Mouse (Mus musculus): Measurements from ENCODE around the gene Snd1. TPM values are rescaled to one million over a fixed set of nuclear protein-coding genes. Genes with fewer than 3 reads are reported as not detected.
A peak's percentile ranks its signal among the peaks of the same experiment; 100 is the strongest.

Gene Snd1
- total and polyA plus RNA-seq, 3 experiments, result 97.4 to 153 (median 109) TPM

DNA sequence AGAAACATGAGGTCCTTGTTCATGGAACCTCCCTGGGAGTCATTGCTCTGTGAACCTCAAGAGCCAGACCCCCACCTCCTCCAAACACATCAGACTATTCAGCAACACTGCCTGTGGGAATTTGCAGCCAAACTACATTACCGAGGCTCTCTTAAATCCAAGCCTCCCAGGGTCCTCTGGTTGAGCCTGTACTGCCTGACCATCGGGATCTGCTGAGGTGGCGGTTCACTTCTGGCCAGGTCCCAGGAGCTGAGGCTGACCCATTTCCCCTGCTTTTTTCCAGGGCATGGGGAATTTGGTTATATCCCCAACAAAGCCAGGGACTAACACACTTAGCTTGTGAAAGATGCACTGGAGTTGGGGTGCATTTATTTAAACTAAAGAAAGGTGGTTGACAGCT is 352.6 kb downstream of the Snd1 start:
- Histone ChIP-seq H3K36me3 (replicated peaks) (peaks cover 78% of the 10 kb centered on the region), H3K4me3 (ENCODE audit: low read depth, low read length) (no peak overlapping the region), H3K27me3 (ENCODE audit: insufficient read depth, low read length) (no peaks in the 10 kb centered on the region), H3K9me3 (replicated peaks) (peaks cover 30% of the 10 kb centered on the region), H3K4me1 (ENCODE audit: insufficient read depth, low read depth, low read length) (no peaks in the 10 kb centered on the region)
- no peak for TF ChIP-seq TAL1 (conservative IDR thresholded peaks at IDR 0.05; ENCODE audit: low read depth, low read length)
- DNase-seq (ENCODE audit: low spot score), result no peak
- no peak for ATAC-seq (ENCODE audit: extremely low read depth, insufficient number of reproducible peaks, low FRiP score, poor library complexity, severe bottlenecking)

DNA sequence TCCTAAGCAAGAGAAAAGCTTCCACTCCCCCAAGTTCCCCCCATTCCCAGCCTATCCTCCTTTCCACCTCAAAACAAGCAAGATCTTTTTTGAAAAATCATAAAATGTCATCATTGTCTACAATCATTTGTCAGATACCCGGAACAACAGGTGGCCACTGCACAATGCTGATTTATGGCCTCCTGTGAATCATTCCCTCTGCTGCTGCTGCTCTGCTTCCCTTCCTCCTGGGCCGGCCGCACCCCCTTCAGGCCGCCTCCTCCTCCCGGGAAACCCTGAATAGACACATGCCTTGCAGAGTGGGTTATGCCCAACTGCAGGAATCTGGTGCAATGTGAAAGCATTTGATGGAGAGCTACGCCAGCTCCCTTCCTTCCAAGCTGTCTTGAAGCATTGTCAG is 353.7 kb downstream of the Snd1 start:
- Histone ChIP-seq H3K9me3 (replicated peaks) (peaks cover 35% of the 10 kb centered on the region), H3K4me1 (ENCODE audit: insufficient read depth, low read depth, low read length) (no peaks in the 10 kb centered on the region), H3K4me3 (ENCODE audit: low read depth, low read length) (no peak overlapping the region), H3K27me3 (ENCODE audit: insufficient read depth, low read length) (no peaks in the 10 kb centered on the region), H3K36me3 (replicated peaks) (peaks cover 82% of the 10 kb centered on the region)
- DNase-seq (ENCODE audit: low spot score), result no peak
- no peak for TF ChIP-seq GATA2 (IDR thresholded peaks at IDR 0.05; ENCODE audit: borderline replicate concordance, low read depth, low read length)
- no peak for TF ChIP-seq POLR2AphosphoS5 (IDR thresholded peaks at IDR 0.05; ENCODE audit: insufficient replicate concordance, low read depth, low read length)
- TF ChIP-seq CTCF (IDR thresholded peaks at IDR 0.05; ENCODE audit: low read depth, low read length), result no peak
- TF ChIP-seq TAL1 (conservative IDR thresholded peaks at IDR 0.05; ENCODE audit: low read depth, low read length), result no peak
- TF ChIP-seq GATA1 (IDR thresholded peaks at IDR 0.05; ENCODE audit: borderline replicate concordance, low read length), result no peak
- ATAC-seq (ENCODE audit: extremely low read depth, insufficient number of reproducible peaks, low FRiP score, poor library complexity, severe bottlenecking), result no peak

- TF ChIP-seq POLR2AphosphoS5 (IDR thresholded peaks at IDR 0.05; ENCODE audit: insufficient replicate concordance, low read depth, low read length), result no peak
- no peak for TF ChIP-seq CTCF (IDR thresholded peaks at IDR 0.05; ENCODE audit: low read depth, low read length)
- TF ChIP-seq GATA2 (IDR thresholded peaks at IDR 0.05; ENCODE audit: borderline replicate concordance, low read depth, low read length), result no peak
- no peak for TF ChIP-seq GATA1 (IDR thresholded peaks at IDR 0.05; ENCODE audit: borderline replicate concordance, low read length)
- TF ChIP-seq TAL1 (conservative IDR thresholded peaks at IDR 0.05; ENCODE audit: low read depth, low read length), result no peak
- no peaks in the 10 kb centered on the region for H3K27me3 ChIP-seq (ENCODE audit: insufficient read depth, low read length)
Measured at GRCm38 (mm10) chr6:28830306-28830705, 355.4 kb downstream of the Snd1 start.

DNA sequence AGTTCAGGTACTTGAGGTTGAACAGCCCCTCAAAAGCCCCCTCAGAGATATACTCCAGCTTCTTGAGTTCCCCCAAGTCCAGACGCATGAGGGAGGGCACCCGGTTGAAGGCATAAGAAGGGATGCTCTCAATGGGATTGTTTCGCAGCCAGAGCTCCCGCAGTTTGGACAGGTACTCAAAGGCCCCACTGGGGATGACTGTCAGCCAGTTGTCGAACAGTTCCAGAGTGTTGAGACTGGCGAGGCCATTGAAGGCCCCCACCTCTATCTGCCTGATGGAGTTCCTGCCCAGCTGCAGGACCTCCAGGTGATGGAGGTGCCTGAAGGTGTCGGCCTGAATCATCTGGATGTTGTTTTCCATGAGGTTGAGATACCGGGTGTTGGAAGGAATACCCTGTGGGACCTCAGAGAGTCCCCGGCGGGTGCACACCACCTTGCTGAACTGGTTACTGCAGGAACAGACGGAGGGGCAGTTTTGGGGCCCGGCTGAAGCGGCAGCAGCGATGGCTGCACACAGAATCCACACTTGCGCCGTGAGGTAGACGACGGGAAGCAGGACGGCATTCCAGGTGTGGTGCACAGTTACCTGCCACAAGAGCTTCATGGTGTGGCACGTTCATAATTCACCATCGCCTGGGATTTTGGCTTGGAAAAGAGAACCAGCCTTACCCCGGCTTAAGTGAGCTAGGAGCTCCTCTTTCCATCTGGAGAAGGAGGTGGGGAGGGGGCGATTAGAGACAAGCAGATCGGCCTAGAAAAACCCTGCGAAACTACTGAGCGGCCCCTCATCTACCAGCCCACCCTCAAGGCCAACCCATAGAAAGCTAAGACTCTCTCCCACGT is 356.3 kb downstream of the Snd1 start, which contains the start of gene Lrrc4:
Lrrc4 (minus strand) TSS at position 737 of the 843 bp plus-strand sequence.
- Histone ChIP-seq H3K4me1 (ENCODE audit: insufficient read depth, low read depth, low read length) (no peaks in the 10 kb centered on the region), H3K27me3 (ENCODE audit: insufficient read depth, low read length) (no peaks in the 10 kb centered on the region), H3K36me3 (replicated peaks) (peaks cover 80% of the 10 kb centered on the region), H3K9me3 (replicated peaks) (peaks cover 35% of the 10 kb centered on the region), H3K4me3 (ENCODE audit: low read depth, low read length) (no peak within 1 kb of the TSS; the same call in 1 of the 2 replicates)
- no peak for ATAC-seq (ENCODE audit: extremely low read depth, insufficient number of reproducible peaks, low FRiP score, poor library complexity, severe bottlenecking)
- DNase-seq (ENCODE audit: low spot score), result no peak
- TF ChIP-seq POLR2AphosphoS5 (IDR thresholded peaks at IDR 0.05; ENCODE audit: insufficient replicate concordance, low read depth, low read length) (no peak), GATA1 (IDR thresholded peaks at IDR 0.05; ENCODE audit: borderline replicate concordance, low read length) (no peak), GATA2 (IDR thresholded peaks at IDR 0.05; ENCODE audit: borderline replicate concordance, low read depth, low read length) (no peak)

More at GRCm38 (mm10) chr6:28830306-28830705, 355.4 kb downstream of the Snd1 start:
- ATAC-seq (ENCODE audit: extremely low read depth, insufficient number of reproducible peaks, low FRiP score, poor library complexity, severe bottlenecking) (no peak), DNase-seq (ENCODE audit: low spot score) (no peak)
- peaks cover 35% of the 10 kb centered on the region for H3K9me3 ChIP-seq (replicated peaks)
- no peak overlapping the region for H3K4me3 ChIP-seq (ENCODE audit: low read depth, low read length)
- no peaks in the 10 kb centered on the region for H3K4me1 ChIP-seq (ENCODE audit: insufficient read depth, low read depth, low read length)
- peaks cover 89% of the 10 kb centered on the region for H3K36me3 ChIP-seq (replicated peaks)

- no peak overlapping the region; the same call in 1 of the 2 replicates for H3K4me3 ChIP-seq (ENCODE audit: low read depth, low read length)
- no peak for TF ChIP-seq GATA2 (IDR thresholded peaks at IDR 0.05; ENCODE audit: borderline replicate concordance, low read depth, low read length)
- TF ChIP-seq GATA1 (IDR thresholded peaks at IDR 0.05; ENCODE audit: borderline replicate concordance, low read length), result no peak
- TF ChIP-seq CTCF (IDR thresholded peaks at IDR 0.05; ENCODE audit: low read depth, low read length), result no peak
- no peak for TF ChIP-seq POLR2AphosphoS5 (IDR thresholded peaks at IDR 0.05; ENCODE audit: insufficient replicate concordance, low read depth, low read length)
- no peak for TF ChIP-seq TAL1 (conservative IDR thresholded peaks at IDR 0.05; ENCODE audit: low read depth, low read length)
- ATAC-seq (ENCODE audit: extremely low read depth, insufficient number of reproducible peaks, low FRiP score, poor library complexity, severe bottlenecking), result no peak
- no peaks in the 10 kb centered on the region for H3K27me3 ChIP-seq (ENCODE audit: insufficient read depth, low read length)
- peaks cover 35% of the 10 kb centered on the region for H3K9me3 ChIP-seq (replicated peaks)
- no peak for DNase-seq (ENCODE audit: low spot score)
- H3K36me3 ChIP-seq (replicated peaks), result peaks cover 75% of the 10 kb centered on the region
- H3K4me1 ChIP-seq (ENCODE audit: insufficient read depth, low read depth, low read length), result no peaks in the 10 kb centered on the region
Measured at GRCm38 (mm10) chr6:28831854-28832750, 357.2 kb downstream of the Snd1 start.

- peaks cover 35% of the 10 kb centered on the region for H3K9me3 ChIP-seq (replicated peaks)
- ATAC-seq (ENCODE audit: extremely low read depth, insufficient number of reproducible peaks, low FRiP score, poor library complexity, severe bottlenecking) (no peak), DNase-seq (ENCODE audit: low spot score) (no peak)
- H3K27me3 ChIP-seq (ENCODE audit: insufficient read depth, low read length), result no peaks in the 10 kb centered on the region
- peaks cover 69% of the 10 kb centered on the region for H3K36me3 ChIP-seq (replicated peaks)
- TF ChIP-seq GATA1 (IDR thresholded peaks at IDR 0.05; ENCODE audit: borderline replicate concordance, low read length) (no peak), GATA2 (IDR thresholded peaks at IDR 0.05; ENCODE audit: borderline replicate concordance, low read depth, low read length) (no peak), CTCF (IDR thresholded peaks at IDR 0.05; ENCODE audit: low read depth, low read length) (no peak), POLR2AphosphoS5 (IDR thresholded peaks at IDR 0.05; ENCODE audit: insufficient replicate concordance, low read depth, low read length) (no peak), TAL1 (conservative IDR thresholded peaks at IDR 0.05; ENCODE audit: low read depth, low read length) (no peak)
- H3K4me3 ChIP-seq (ENCODE audit: low read depth, low read length), result peak overlapping the region; percentile 13; the same call in 1 of the 2 replicates
- H3K4me1 ChIP-seq (ENCODE audit: insufficient read depth, low read depth, low read length), result no peaks in the 10 kb centered on the region
Measured at GRCm38 (mm10) chr6:28832751-28833291, 357.9 kb downstream of the Snd1 start.

Data from G1E (cell line).